Mouse (Mus musculus) brown adipose tissue, adult 24 weeks (tissue): ENCODE results near the gene Palld. TPM values are rescaled to one million over a fixed set of nuclear protein-coding genes. Genes with fewer than 3 reads are reported as not detected.

Source experiments
- H3K27ac ChIP-seq: fragments of 200-500 bp; replicated peaks from 2 replicates; pipeline ENCODE4 v1.5.1; 2012; ENCODE audit warnings: low read depth, mild to moderate bottlenecking, low read length
- H3K4me1 ChIP-seq: fragments of 200-500 bp; 2 replicates; pipeline ENCODE4 v1.6.1; 2012; ENCODE audit warnings: low read length, mixed read lengths; ENCODE audit not compliant: control insufficient read depth, insufficient read depth, insufficient read length
- H3K4me3 ChIP-seq: fragments of 200-500 bp; 2 replicates; pipeline ENCODE4 v1.5.1; 2012; ENCODE audit warnings: low read depth, mild to moderate bottlenecking, low read length, moderate library complexity; ENCODE audit not compliant: insufficient read depth
- polyA plus RNA-seq: library from polyadenylated mRNA; stranded (reverse); fragments of >200 nt; gene quantifications from 2 replicates; pipeline ENCODE4 v1.2.4, GENCODE M21; 2012; ENCODE audit not compliant: missing spikeins, insufficient read depth, insufficient read length

Palld gene
- polyA plus RNA-seq, 1 experiment, result 14.7 TPM

DNA sequence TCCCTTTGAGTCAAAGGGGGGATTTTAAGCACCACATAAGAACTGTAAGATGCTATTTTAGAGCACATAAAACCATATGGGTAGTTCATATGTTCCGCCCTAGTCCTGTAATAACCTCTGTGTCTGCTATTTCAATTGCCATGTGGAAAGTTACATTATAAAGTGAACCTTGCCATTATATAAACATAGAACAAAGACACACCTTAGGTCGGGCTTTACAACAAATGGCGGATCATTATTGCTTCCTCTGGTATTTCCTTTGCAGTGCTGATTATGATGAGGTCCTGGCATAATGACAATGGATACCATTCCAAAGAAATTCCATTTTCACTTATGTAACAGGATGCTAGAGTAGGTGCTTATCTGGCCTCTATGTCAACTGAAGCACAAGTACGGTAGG, 70.5 kb downstream of the Palld start:
- Histone ChIP-seq H3K27ac (peak overlapping the region; percentile 38; the same call in 1 of the 2 replicates), H3K4me1 (peaks cover 17% of the 10 kb centered on the region), H3K4me3 (no peak overlapping the region)

DNA sequence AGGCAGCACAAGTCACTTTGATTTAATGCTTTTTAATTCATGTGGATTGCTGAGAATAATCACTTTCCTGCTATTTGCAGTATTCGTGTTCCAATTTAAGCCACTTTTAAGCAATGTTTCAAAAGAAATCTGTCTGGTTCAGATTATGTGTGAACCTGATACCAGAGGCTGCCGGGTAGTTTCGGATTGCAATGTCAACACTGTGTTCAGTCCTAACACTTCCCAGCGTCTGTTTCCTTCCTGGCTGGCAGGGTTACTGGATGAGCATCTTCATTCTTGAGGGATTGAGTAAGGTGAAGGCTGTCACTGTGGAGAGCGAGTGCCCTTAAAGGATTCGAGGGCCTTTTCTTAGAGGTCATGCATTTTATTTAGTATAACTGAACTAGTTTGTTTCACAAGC, 71.7 kb downstream of the Palld start:
- Histone ChIP-seq H3K4me1 (peaks cover 17% of the 10 kb centered on the region), H3K27ac (no peak overlapping the region), H3K4me3 (no peak overlapping the region)

DNA sequence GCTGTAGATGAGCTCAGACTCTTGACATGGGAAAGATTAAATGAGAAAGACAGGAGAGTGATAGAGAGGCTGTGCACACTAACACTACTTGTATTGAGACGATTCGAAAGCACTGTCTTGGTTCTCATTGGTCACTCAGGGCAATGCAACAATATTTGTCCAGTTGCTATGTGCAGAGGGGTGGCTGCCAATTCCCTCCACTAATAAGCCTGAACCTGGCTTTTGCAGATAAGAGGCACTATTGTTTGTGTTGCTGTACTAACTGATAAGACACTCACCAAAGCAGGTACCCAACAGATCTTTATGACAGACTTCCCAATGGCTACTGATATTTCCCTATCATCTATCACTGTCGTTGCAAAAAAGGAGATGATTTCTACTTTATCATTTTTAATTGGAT, 77.9 kb downstream of the Palld start:
- no peaks in the 10 kb centered on the region for H3K4me1 ChIP-seq
- H3K4me3 ChIP-seq, result no peak overlapping the region
- no peak overlapping the region for H3K27ac ChIP-seq

DNA sequence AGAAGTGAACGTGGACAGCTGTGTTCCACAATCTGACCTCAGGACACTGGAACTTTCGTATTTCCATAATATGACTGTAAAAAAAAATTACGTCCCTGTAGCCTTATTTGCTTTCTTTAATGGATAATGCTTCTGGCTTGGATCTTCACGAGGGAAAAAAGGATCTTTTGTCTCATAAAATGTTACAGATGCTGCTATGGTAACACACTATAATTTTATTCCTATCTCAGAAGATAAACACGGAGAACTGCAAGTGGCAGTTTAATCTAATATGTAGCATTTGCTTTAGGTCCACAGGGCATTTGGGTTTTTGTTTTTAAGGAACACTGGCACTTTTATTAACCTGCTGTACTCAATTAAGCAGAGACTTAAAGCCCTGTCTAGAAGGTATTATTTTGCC, 79.3 kb downstream of the Palld start:
- H3K27ac ChIP-seq, result no peak overlapping the region
- H3K4me3 ChIP-seq, result no peak overlapping the region

DNA sequence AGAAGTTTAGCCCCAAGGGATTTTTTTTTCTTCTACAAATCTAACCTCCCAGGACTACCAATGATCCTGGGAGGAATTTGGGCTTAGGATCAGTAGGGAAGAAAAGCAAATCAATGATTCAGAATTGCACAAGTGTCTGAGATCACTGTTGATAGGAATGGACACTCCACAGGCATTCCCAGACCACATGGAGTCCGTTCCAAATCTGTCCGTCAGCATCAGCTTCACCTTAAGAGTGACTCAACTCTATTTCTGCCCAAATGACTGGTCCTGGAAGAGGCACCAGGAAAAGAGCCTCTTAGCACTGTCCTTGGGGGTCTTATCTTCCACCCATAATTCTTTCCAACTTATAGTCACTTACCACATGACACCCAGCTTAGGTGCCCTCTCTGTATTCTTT, 98.7 kb downstream of the Palld start:
- no peak overlapping the region for H3K4me3 ChIP-seq
- no peaks in the 10 kb centered on the region for H3K4me1 ChIP-seq
- H3K27ac ChIP-seq, result no peak overlapping the region

More for the DNA sequence above, 79.3 kb downstream of the Palld start:
- H3K4me1 ChIP-seq, result no peaks in the 10 kb centered on the region

DNA sequence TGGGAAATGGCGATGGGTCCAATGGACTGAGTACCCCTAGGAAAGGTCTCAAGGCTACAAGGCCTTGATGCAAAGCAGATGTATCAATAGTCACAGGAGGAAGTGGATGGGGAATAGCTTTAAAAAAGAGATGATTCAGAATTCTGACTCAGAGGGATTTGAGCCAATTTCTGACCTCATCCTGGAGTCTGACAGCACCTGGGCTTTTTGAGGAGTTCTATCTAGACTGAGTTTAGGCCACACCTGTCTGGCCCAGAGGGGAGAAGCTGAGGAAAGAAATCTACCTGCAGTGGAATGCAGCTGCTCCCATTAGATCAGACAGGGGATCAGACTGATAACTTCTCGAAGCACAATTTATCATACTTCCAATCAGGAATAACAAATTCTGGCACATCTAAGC, 99.7 kb downstream of the Palld start:
- Histone ChIP-seq H3K27ac (no peak overlapping the region), H3K4me3 (no peak overlapping the region), H3K4me1 (no peaks in the 10 kb centered on the region)

DNA sequence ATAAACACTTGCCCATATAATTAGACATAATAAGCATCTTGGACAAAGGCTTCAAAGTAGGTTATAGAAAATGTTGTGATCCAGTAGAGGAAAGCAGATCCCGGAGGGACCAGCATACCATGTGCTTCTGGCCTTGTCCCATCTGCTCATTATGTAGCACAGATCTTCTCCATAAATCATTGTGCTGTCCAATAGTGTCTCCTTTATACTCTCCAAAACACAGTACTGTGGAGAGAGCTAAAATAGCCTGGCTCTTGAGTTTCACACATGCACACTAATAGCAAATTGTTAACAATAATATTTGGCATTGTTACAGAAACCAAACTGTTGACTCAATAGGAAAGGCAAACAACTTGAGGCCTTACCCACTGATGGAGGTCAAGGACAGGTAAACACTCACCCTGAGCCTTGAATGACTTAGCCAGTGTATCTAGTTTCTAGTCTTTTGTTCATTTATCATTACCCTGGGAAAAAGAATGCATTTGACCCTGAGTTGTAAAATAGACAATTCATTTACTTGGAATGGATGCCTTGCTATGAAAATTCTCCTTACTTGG, 105.0 kb downstream of the Palld start:
- no peak overlapping the region for H3K4me3 ChIP-seq
- no peak overlapping the region for H3K27ac ChIP-seq
- H3K4me1 ChIP-seq, result no peaks in the 10 kb centered on the region

DNA sequence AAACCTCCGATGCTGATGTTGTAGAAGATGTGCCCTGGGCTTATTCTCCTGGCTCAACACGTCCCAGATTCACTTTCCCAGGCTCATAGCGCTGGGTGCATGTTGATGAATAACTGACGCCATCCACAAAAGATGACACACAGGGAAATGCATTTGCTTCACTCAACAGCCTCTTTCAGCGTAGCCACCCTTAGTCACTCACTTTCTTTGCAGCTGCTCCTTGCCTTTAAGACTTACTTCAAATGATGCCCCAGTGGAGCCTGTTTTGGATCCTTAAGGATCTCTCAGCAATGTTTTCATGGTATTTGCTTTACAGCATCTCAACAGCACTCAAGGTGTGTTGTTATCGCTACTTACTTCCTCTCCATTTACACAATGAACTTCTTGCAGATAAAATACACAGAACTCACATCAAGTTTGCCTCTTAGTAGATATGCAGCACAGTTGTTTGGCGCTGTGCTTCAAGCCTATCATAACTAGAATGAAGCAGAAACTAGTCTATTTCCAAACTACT, 105.9 kb downstream of the Palld start:
- no peak overlapping the region for H3K4me3 ChIP-seq
- no peak overlapping the region for H3K27ac ChIP-seq
- no peaks in the 10 kb centered on the region for H3K4me1 ChIP-seq

DNA sequence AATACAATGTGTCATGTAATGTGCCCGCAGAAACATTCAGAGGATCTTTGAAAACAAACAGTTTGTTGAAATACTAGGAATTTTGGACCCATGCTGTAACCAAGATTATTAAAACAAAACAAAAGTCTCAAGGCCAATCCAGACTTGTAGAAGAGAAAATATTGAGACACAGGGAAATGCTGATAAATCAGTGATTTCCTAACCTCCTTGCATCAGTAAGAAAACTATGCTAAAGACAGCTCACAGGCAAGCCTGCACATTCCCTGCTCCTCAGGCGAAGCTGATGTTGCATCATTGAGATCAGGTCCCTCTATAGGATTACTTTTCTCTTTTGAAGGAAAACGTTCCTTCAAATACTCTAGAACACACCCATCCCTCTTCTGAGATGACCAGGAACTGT, 112.5 kb downstream of the Palld start:
- Histone ChIP-seq H3K4me1 (no peaks in the 10 kb centered on the region), H3K4me3 (no peak overlapping the region), H3K27ac (no peak overlapping the region)

DNA sequence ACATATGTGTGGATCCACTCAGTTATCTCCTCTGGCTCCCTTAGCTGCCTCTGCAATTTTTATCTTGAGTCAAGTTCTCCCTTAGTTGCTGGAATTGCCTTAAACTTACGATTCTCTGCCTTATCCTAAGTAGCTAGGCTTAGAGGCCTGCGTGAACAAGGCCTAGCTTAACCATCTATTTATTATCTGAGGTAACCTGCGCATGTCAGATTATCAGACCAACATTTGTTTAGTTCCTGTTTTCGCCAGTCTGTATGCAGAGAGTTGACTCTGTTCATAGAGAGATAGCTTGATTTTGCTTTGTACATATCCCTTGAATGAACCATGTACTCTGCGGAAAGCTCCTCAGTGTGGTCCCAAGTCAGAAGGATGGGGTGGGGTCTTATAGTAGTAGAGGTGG, 113.2 kb downstream of the Palld start:
- H3K4me1 ChIP-seq, result no peaks in the 10 kb centered on the region
- no peak overlapping the region for H3K27ac ChIP-seq
- no peak overlapping the region for H3K4me3 ChIP-seq

DNA sequence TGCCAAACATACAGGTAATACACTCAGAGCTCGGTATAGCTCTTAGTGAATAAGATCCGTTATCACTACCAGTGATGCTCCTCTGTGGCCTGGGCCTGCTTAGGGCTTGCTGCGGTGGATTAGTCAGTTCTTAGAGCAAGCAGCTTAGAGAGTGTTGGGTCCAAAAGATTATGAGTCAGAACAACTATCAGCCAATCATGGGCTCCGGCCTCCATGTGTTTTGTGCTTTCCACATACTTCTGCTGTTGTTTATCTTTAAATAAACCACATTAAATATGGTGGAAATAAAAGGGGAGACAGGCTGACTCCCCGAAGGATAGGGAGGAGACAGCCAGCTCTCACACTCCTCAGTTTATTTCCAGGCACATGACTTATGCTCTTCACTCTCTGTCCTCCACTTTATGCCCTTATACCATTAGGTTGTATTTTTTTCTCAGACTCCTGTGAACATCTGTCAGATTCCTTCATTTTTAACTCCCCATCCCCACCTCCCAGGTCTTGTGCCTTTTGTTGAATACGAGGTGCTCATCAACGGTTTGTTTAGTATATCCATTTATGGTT, 119.5 kb downstream of the Palld start:
- Histone ChIP-seq H3K4me1 (peaks cover 2% of the 10 kb centered on the region; the same call in 1 of the 2 replicates), H3K4me3 (no peak overlapping the region), H3K27ac (no peak overlapping the region)

DNA sequence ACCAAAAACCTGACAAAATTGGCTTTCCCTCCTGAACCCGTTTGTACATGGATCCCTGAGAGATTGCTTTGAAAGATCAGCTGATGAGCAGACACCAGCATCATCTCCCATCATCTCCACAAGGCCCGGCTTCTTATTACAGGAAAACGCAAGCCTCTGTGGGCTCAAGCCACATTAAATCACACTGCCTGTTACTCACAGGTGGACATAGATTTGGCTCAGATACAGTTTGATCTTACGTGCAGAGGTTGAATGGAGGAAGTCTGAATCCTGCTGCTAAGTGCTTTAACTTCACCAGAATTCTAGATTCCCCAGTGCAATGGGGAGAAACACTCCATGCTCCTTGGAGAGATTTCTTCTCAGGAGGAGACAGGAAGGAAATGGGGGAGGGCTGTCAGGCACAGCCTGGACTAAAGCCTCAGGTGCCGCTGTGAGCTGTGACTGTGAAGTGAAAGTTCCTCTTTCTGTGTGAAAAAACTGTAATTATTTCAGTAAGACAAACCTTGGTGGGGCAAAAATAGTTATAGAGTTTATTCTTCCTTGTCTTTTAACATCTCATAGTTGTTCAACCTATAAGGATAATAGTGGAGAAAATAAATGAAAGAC, 121.7 kb downstream of the Palld start:
- Histone ChIP-seq H3K4me1 (peaks cover 2% of the 10 kb centered on the region; the same call in 1 of the 2 replicates), H3K27ac (no peak overlapping the region), H3K4me3 (no peak overlapping the region)

DNA sequence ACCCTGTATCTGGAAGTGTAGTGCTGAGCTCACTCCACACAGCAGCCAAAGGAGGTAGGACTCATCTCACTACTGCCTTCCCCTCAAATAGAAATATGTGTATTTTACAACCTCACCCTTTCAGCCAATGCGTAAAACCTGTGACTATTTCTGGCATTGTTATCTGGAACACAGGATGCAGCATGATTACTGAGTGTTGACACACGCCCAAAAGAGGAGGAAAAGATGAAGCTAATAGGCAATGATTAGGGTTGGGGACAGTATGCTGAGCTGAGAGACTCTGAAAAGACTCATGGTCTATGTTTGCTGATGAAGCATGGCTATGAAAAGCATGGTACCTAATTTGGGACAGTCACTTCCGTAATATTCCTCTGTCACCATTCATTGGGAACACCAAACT, 124.3 kb downstream of the Palld start:
- H3K4me3 ChIP-seq, result no peak overlapping the region
- peaks cover 2% of the 10 kb centered on the region; the same call in 1 of the 2 replicates for H3K4me1 ChIP-seq
- H3K27ac ChIP-seq, result no peak overlapping the region

DNA sequence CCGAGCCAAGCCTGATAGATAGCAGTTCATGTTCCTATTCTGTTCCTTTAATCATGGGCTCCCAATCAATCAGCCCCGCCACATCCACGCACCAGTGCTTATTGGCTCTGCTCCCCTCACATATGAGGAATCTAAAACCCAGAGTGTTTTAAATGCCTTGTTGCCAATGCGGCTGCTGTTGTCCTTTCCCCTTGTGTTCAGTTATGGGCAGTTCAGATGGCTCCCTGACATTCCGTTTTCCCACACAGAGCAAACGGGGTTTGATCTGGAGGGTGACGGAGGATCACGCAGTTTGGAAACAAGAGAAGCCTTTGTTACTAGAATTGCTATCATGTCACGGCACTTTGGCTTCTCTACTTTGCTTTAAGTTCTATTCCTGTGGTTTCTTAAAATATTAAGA, 125.9 kb downstream of the Palld start:
- no peak overlapping the region for H3K27ac ChIP-seq
- no peak overlapping the region for H3K4me3 ChIP-seq
- H3K4me1 ChIP-seq, result peaks cover 2% of the 10 kb centered on the region; the same call in 1 of the 2 replicates

DNA sequence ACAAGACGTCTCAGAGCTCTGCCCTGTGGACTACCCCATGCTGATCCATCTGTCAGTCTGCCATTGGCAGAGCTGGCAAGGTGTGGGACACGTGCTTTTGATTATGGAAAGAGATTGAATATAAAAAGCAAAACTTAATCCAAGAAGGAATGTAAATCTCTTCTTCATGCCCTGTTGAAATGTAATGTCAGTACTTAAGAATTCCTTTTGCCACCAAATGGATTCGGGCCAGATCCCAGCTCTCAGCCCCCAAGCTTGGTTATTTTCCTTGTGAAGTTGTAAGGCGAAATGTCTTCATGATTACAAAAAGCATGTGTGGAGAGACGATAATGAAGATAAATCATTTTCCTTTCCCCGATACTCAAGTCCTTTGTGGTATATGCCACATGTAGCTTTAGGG, 126.6 kb downstream of the Palld start:
- no peak overlapping the region for H3K27ac ChIP-seq
- H3K4me1 ChIP-seq, result peaks cover 2% of the 10 kb centered on the region; the same call in 1 of the 2 replicates
- H3K4me3 ChIP-seq, result no peak overlapping the region

DNA sequence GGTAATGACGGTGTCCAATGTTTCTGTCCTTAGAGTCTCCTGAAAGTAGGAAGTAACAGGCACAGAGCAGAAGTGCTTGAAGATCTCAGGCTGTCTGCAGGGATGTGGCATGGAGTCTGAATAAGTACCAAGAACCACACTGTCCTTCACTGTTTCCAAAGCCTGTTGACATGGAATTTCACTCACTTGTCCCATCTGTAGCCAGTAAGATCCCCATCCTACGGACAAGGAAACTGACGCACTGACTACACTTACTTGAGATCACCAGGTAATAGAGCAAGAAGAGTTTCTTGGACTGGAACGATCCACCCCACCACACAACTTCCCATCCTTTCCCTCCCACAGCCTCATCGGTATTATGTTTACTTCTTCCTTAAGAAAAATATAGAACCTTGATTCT, 128.3 kb downstream of the Palld start:
- Histone ChIP-seq H3K4me1 (no peaks in the 10 kb centered on the region), H3K27ac (no peak overlapping the region), H3K4me3 (no peak overlapping the region)
